17 mouse cellular contexts compared by ENCODE assay signal in the genomic region with DNA sequence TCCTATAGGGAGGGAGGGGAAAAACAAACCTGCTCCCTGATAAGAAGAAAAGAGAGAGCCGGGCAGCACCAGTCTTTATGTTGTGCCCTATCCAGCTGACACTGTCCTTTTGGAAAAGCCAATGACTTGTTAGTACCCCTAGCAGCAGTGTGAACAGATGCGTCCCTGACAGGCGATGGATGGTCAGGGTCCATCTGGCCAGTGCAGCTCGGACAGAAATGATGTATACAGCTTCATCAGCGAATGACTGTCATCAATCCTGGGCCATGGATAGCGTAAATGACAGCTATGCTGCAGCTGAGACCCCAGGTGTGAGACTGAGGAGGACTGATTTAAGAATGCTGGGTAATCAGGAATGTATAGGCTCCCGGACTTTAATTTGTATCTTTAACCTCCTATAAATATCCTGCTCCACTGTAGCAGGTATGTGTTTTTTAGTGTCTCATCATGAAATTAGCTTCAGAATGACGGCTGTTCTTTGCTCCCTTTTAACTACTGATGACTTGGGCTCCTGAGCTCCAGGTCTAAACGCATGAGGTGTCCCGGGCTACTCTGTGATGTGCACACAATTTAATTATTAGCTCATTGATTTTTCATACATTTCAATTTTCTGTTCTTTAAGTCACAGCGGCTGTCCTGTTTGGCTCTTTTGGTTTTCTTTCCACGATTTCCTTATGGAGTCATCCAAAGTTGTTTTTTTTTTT.
DNase-seq lines count a peak whose midpoint lies in the region; ATAC-seq lines count a peak whose summit lies in the region.
"Had no signal": no experiment of that assay in that cellular context is flagged by ENCODE, and none has a peak within 500 bp of the region (broad histone marks: within the 10 kb centered on the region; RNA-seq: fewer than 3 reads in every experiment).

No protein-coding gene starts in this region.

- H3K9me3 ChIP-seq in forebrain, embryonic 12.5 days, result no peaks in the 10 kb centered on the region
- H3K9me3 ChIP-seq in forebrain, embryonic 16.5 days (ENCODE audit: control insufficient read depth, low read length), result no peaks in the 10 kb centered on the region
- H3K9me3 ChIP-seq: liver, embryonic 15.5 days had no signal

- H3K36me3 ChIP-seq in forebrain, embryonic 12.5 days (replicated peaks), result no peaks in the 10 kb centered on the region
- no peaks in the 10 kb centered on the region for H3K36me3 ChIP-seq in forebrain, embryonic 16.5 days (ENCODE audit: control insufficient read depth, insufficient read depth)
- H3K36me3 ChIP-seq: liver, embryonic 15.5 days had no signal

- H3K4me1 ChIP-seq in forebrain, embryonic 12.5 days, result peaks cover 10% of the 10 kb centered on the region
- H3K4me1 ChIP-seq in forebrain, embryonic 16.5 days (replicated peaks; ENCODE audit: control insufficient read depth, insufficient read depth, low read length), result peaks cover 2% of the 10 kb centered on the region; the same call in 1 of the 2 replicates
- H3K4me1 ChIP-seq: liver, embryonic 15.5 days had no signal

- H3K27me3 ChIP-seq in forebrain, embryonic 12.5 days, result no peaks in the 10 kb centered on the region
- peaks cover 4% of the 10 kb centered on the region; the same call in 1 of the 2 replicates for H3K27me3 ChIP-seq in forebrain, embryonic 16.5 days (replicated peaks; ENCODE audit: control insufficient read depth, insufficient read depth, low read length)
- H3K27me3 ChIP-seq: liver, embryonic 15.5 days had no signal

- 76% methylated on average over 12 of the region's 12 CpGs for WGBS in forebrain, embryonic 12.5 days
- WGBS in forebrain, embryonic 16.5 days, result 63% methylated on average over 12 of the region's 12 CpGs

- peak; percentile 80 for ATAC-seq in forebrain, embryonic 12.5 days (ENCODE audit: low FRiP score)
- ATAC-seq in forebrain, embryonic 16.5 days, result no peak
- ATAC-seq in megakaryocyte-erythroid progenitor cell, adult 5-6 weeks (replicated peaks; ENCODE audit: low FRiP score, low TSS enrichment, poor library complexity, severe bottlenecking), result no peak
- ATAC-seq: inflammation-experienced regulatory T-cells, adult 6 months; lung, postnatal 0 days had no signal

- peak; percentile 23 for DNase-seq in retina, embryonic 14.5 days (ENCODE audit: low spot score)
- no peak for DNase-seq in retina, postnatal 1 day
- DNase-seq in mesoderm, embryonic 11.5 days (ENCODE audit: low read depth, low spot score), result peak; percentile 68
- no peak for DNase-seq in kidney, adult 9 months
- no peak for DNase-seq in thymus, postnatal 4 days
- DNase-seq: adrenal gland, adult 8-10 months; cerebellum, adult 11-12 months; cerebellum, postnatal 25 days; heart, postnatal 10 days; kidney, adult 8-10 months; kidney, postnatal 4 days had no signal

- no peak overlapping the region for H3K4me3 ChIP-seq in forebrain, embryonic 12.5 days (replicated peaks)
- H3K4me3 ChIP-seq in forebrain, embryonic 16.5 days (replicated peaks; ENCODE audit: low read length), result no peak overlapping the region
- H3K4me3 ChIP-seq: liver, embryonic 15.5 days had no signal

- no peak overlapping the region for H3K9ac ChIP-seq in forebrain, embryonic 12.5 days
- H3K9ac ChIP-seq in forebrain, embryonic 16.5 days (replicated peaks; ENCODE audit: low read depth, low read length), result no peak overlapping the region
- H3K9ac ChIP-seq: liver, embryonic 15.5 days had no signal

- H3K27ac ChIP-seq in forebrain, embryonic 12.5 days, result no peak overlapping the region
- no peak overlapping the region for H3K27ac ChIP-seq in forebrain, embryonic 16.5 days (ENCODE audit: low read length)
- H3K27ac ChIP-seq: liver, embryonic 15.5 days had no signal

- H3K4me2 ChIP-seq in forebrain, embryonic 12.5 days, result no peak overlapping the region
- no peak overlapping the region for H3K4me2 ChIP-seq in forebrain, embryonic 16.5 days (ENCODE audit: low read length)
- H3K4me2 ChIP-seq: liver, embryonic 15.5 days had no signal

Comparison
In these comparisons a context has a peak if more than half of its experiments do, and no peak if none do; other contexts are left out.
1. DNase-seq: peak in retina, embryonic 14.5 days (single experiment) and mesoderm, embryonic 11.5 days (single experiment); none in retina, postnatal 1 day (single experiment), kidney, adult 9 months (single experiment) and thymus, postnatal 4 days (single experiment).